Mouse (Mus musculus) 416B (cell line): ENCODE data around the gene Eva1c.

Experiments used
- DNase-seq: peaks from one replicate; pipeline ENCODE4 v3.0.0; 2011; ENCODE audit warnings: low read depth

The Eva1c gene

GRCm38 (mm10) chr16:90921471-90922159, 95.1 kb downstream of the Eva1c start:
- no peak for DNase-seq

- peak; percentile 23 for DNase-seq
Observed at GRCm38 (mm10) chr16:90924606-90925370, 98.3 kb downstream of the Eva1c start.

GRCm38 (mm10) chr16:90925461-90925860, 98.9 kb downstream of the Eva1c start:
- peak; percentile 60 for DNase-seq

- DNase-seq: no peak
Observed at GRCm38 (mm10) chr16:90927446-90927845, 100.9 kb downstream of the Eva1c start.

GRCm38 (mm10) chr16:90933534-90934176, 107.1 kb downstream of the Eva1c start:
- peak; percentile 62 for DNase-seq

- peak; percentile 71 for DNase-seq
Observed at GRCm38 (mm10) chr16:90934193-90934686, 107.7 kb downstream of the Eva1c start.

- peak; percentile 97 for DNase-seq
Observed at GRCm38 (mm10) chr16:90934687-90935328, 108.3 kb downstream of the Eva1c start, which contains the start of gene Cfap298. TSS of gene Cfap298 (minus strand) at chr16:90935114.

- DNase-seq: no peak
Observed at GRCm38 (mm10) chr16:90941246-90941645, 114.7 kb downstream of the Eva1c start.

- peak; percentile 29 for DNase-seq
Observed at GRCm38 (mm10) chr16:90946977-90947376, 120.5 kb downstream of the Eva1c start.

- no peak for DNase-seq
Observed at GRCm38 (mm10) chr16:90950354-90950963, 123.9 kb downstream of the Eva1c start.

GRCm38 (mm10) chr16:90953147-90953546, 126.6 kb downstream of the Eva1c start:
- DNase-seq: no peak

- peak; percentile 50 for DNase-seq
Observed at GRCm38 (mm10) chr16:90953770-90954169, 127.3 kb downstream of the Eva1c start.
